Mouse (Mus musculus) right cerebral cortex, adult 18-20 months (tissue): ENCODE measurements around the gene Gm3636.
"Not testable (repeated sequence)": the region's sequence is repeated elsewhere in the genome, so short reads cannot be mapped to it uniquely, and the experiment has no call there.

Experiments
- DNase-seq: peaks from one replicate; pipeline ENCODE4 v3.0.0; 2022; ENCODE audit warnings: mixed read lengths

The Gm3636 gene

DNA sequence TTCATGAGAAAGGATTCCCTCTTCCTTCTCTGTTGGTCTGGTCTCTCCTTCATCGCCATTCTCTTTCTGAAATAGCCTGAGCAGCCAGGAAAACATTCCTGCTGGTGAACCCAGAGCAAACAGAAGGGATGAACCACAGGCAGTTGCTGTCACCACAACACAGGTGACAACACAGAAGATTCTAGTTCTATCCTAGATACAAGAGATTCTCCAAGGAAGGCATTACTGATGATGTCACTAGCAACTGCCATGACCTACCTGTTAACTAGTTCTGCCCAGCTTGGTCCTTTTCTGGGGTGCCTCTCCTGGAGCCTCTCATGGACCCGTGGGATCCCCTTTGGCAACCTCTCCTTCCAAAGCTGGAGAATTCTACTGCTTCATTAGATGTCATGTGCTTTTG is at the start of gene Gm3636:
Gene Gm3636, minus strand, starts transcription at position 101 of the 400 bp plus-strand sequence.
- not testable (repeated sequence) for DNase-seq

DNA sequence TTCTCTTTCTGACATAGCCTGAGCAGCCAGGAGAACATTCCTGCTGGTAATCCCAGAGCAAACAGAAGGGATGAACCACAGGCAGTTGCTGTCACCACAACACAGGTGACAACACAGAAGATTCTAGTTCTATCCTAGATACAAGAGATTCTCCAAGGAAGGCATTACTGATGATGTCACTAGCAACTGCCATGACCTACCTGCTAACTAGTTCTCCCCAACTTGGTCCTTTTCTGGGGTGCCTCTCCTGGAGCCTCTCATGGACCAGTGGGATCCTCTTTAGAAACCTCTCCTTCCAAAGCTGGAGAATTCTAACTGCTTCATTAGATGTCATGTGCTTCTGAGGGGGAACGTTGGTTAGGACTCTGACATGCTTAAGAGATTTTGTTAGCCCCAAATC is 32.2 kb upstream of the Gm3636 start, which contains the start of gene Gm8362:
Gene Gm8362, minus strand, starts transcription at position 101 of the 400 bp plus-strand sequence.
- not testable (repeated sequence) for DNase-seq

DNA sequence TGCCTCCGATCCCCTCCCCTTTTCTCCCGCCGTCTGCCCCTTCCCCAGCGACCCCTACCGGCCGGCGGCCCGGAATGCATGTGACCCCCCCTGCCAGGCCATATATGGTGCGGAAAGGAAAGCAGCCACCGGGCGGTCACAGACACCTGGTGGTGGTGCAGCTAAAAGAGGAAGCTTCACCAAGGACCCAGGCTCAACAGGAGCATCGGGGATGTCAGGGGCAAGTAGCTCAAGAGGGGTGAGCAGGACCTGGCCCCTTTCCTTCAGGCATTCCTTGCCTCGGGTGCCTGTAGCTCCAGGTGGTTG is 15.1 kb upstream of the Gm3636 start:
- peak; percentile 1 for DNase-seq

DNA sequence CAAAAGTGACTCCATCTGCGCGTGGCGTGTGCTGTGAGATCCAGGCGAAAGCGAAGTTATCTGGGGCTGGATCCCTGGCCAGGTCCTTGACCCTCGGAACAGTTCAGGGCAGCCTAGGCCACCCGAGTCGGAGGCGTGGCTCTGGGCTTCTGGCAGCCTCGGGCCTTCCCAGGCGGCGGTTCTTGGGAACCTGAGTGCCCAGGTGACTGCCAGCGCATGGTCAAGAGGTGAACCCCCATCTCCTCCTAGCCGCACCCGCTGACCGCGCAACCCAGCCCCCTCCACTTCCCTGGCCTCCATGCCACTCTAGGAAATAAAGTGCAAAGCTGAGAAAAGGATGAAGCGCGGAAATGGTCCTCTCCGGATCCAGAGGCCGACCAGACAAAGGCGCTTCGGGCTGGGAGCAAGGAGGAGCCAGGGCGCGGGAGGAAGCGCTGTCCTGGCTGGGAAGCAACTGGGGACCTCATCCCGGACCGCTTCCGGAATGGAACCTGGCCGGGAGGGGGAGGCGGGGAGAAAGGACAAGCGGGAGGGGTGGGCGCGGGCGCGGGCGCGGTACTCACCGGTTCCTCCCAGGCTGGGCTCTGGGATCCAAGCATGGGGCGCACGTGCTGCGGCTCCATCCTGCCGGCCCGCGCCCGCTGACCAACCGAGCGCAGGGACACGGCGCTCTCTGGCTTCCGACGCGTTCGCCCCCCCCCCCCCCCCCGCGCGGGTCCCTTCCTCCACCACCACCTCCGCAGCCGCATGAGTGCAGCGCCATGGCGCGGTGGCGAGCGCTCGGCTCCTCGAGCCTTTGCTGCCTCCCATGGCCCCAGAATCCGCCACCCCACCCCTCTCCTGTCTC is 14.5 kb upstream of the Gm3636 start:
- peak; percentile 0 for DNase-seq

DNA sequence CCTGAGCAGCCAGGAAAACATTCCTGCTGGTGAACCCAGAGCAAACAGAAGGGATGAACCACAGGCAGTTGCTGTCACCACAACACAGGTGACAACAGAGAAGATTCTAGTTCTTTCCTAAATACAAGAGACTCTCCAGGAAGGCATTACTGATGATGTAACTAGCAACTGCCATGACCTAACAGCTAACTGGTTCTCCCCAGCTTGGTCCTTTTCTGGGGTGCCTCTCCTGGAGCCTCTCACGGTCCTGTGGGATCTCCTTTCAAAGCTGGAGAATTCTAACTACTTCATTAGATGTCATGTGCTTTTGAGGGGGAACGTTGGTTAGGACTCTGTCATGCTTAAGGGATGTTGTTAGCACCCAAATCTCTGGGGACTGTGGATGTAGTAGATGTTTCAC is 22.0 kb downstream of the Gm3636 start, which contains the start of gene Gm8050:
Gene Gm8050, minus strand, starts transcription at position 101 of the 400 bp plus-strand sequence.
- not testable (repeated sequence) for DNase-seq
